Mouse (Mus musculus): ENCODE results near the gene Mesd.

The Mesd gene
- long read RNA-seq, experiment 1, full-length matches to known transcripts: 137 of 153 reads
- long read RNA-seq, experiment 1, partial matches to known transcripts: 1 of 153 reads
- long read RNA-seq, experiment 1, other reads (novel, unspliced or antisense): 15 of 153 reads
- long read RNA-seq, experiment 2, full-length matches to known transcripts: 146 of 158 reads
- long read RNA-seq, experiment 2, partial matches to known transcripts: 0 of 158 reads
- long read RNA-seq, experiment 2, other reads (novel, unspliced or antisense): 12 of 158 reads

- intact Hi-C loops (cut with DNase I): loop anchor here (5.0 to 10.0 kb wide), 2 partner anchors 72 to 209 kb away; no protein-coding TSS in a partner anchor
These were observed at the start of gene Mesd, which contains the start of gene Tlnrd1 for GRCm38 (mm10) chr7:83884021-83884658. Gene Mesd (plus strand): TSS chr7:83884466. Gene Tlnrd1 (minus strand): TSS chr7:83884305.

- intact Hi-C loops (cut with DNase I): no loop called here
These were observed 45.6 kb upstream of the Mesd start for GRCm38 (mm10) chr7:83838525-83839224.

GRCm38 (mm10) chr7:83840076-83840475 lies 44.2 kb upstream of the Mesd start:
- intact Hi-C loops (cut with DNase I): no loop called here

- intact Hi-C loops (cut with DNase I): no loop called here
These were observed 41.6 kb upstream of the Mesd start for GRCm38 (mm10) chr7:83842486-83843259.

GRCm38 (mm10) chr7:83844807-83845206 lies 39.5 kb upstream of the Mesd start:
- intact Hi-C loops (cut with DNase I): no loop called here

GRCm38 (mm10) chr7:83847187-83848075 lies 36.8 kb upstream of the Mesd start:
- intact Hi-C loops (cut with DNase I): no loop called here

- intact Hi-C loops (cut with DNase I): no loop called here
These were observed 32.5 kb upstream of the Mesd start for GRCm38 (mm10) chr7:83851569-83852380.

- intact Hi-C loops (cut with DNase I): no loop called here
These were observed 31.6 kb upstream of the Mesd start for GRCm38 (mm10) chr7:83852381-83853380.

- intact Hi-C loops (cut with DNase I): no loop called here
These were observed 29.1 kb upstream of the Mesd start for GRCm38 (mm10) chr7:83855203-83855602.

- intact Hi-C loops (cut with DNase I): no loop called here
These were observed 27.7 kb upstream of the Mesd start for GRCm38 (mm10) chr7:83856353-83857207.

GRCm38 (mm10) chr7:83857208-83857488 lies 27.1 kb upstream of the Mesd start:
- intact Hi-C loops (cut with DNase I): no loop called here

GRCm38 (mm10) chr7:83857921-83858320 lies 26.3 kb upstream of the Mesd start:
- intact Hi-C loops (cut with DNase I): no loop called here

- intact Hi-C loops (cut with DNase I): no loop called here
These were observed 24.7 kb upstream of the Mesd start for GRCm38 (mm10) chr7:83859378-83860083.

GRCm38 (mm10) chr7:83863554-83863953 lies 20.7 kb upstream of the Mesd start:
- intact Hi-C loops (cut with DNase I): no loop called here

GRCm38 (mm10) chr7:83868200-83868599 lies 16.1 kb upstream of the Mesd start:
- intact Hi-C loops (cut with DNase I): no loop called here

GRCm38 (mm10) chr7:83869839-83870543 lies 14.3 kb upstream of the Mesd start:
- intact Hi-C loops (cut with DNase I): no loop called here

Measured in adrenal gland (tissue).